Mouse (Mus musculus) CD4-positive, CD25-positive, alpha-beta regulatory T cell, adult 2 months (primary cell): ENCODE measurements around the gene Lin7b.
"Not testable (repeated sequence)": the region's sequence is repeated elsewhere in the genome, so short reads cannot be mapped to it uniquely, and the experiment has no call there.

ENCODE experiments used
- DNase-seq: peaks from one replicate; pipeline ENCODE4 v3.0.0-alpha.2; 2012; ENCODE audit warnings: low read depth, low spot score

The Lin7b gene

GRCm38 (mm10) chr7:45370475-45371311 lies at the start of gene Lin7b:
TSS of gene Lin7b (minus strand) at chr7:45370583.
- peak; percentile 94 for DNase-seq

- DNase-seq = no peak
Measured at GRCm38 (mm10) chr7:45417962-45418492, 47.6 kb upstream of the Lin7b start.

GRCm38 (mm10) chr7:45415636-45416035 lies 45.3 kb upstream of the Lin7b start:
- DNase-seq = peak; percentile 65

GRCm38 (mm10) chr7:45414740-45415224 lies 44.4 kb upstream of the Lin7b start:
- DNase-seq = no peak

- DNase-seq = peak; percentile 27
Measured at GRCm38 (mm10) chr7:45413864-45414739, 43.7 kb upstream of the Lin7b start.

- DNase-seq = peak; percentile 40
Measured at GRCm38 (mm10) chr7:45413113-45413863, 42.9 kb upstream of the Lin7b start, which contains the start of gene Ntf5. TSS of gene Ntf5 (plus strand) at chr7:45413695.

- DNase-seq = no peak
Measured at GRCm38 (mm10) chr7:45412421-45412820, 42.0 kb upstream of the Lin7b start.

GRCm38 (mm10) chr7:45409497-45410163 lies 39.2 kb upstream of the Lin7b start:
- DNase-seq = no peak

- no peak for DNase-seq
Measured at GRCm38 (mm10) chr7:45408949-45409348, 38.6 kb upstream of the Lin7b start.

- no peak for DNase-seq
Measured at GRCm38 (mm10) chr7:45408351-45408750, 38.0 kb upstream of the Lin7b start.

- no peak for DNase-seq
Measured at GRCm38 (mm10) chr7:45407836-45408235, 37.5 kb upstream of the Lin7b start.

- peak; percentile 37 for DNase-seq
Measured at GRCm38 (mm10) chr7:45406157-45407156, 36.1 kb upstream of the Lin7b start.

GRCm38 (mm10) chr7:45405091-45406075 lies 35.0 kb upstream of the Lin7b start, which contains the start of gene Kcna7:
TSS of gene Kcna7 (plus strand) at chr7:45405653.
- DNase-seq = peak; percentile 74

GRCm38 (mm10) chr7:45403532-45404261 lies 33.3 kb upstream of the Lin7b start:
- peak; percentile 89 for DNase-seq

GRCm38 (mm10) chr7:45401521-45402085 lies 31.2 kb upstream of the Lin7b start:
- DNase-seq = no peak

- DNase-seq = no peak
Measured at GRCm38 (mm10) chr7:45396787-45397186, 26.4 kb upstream of the Lin7b start.

- DNase-seq = not testable (repeated sequence)
Measured at GRCm38 (mm10) chr7:45396337-45396775, 26.0 kb upstream of the Lin7b start.
